Mouse (Mus musculus): ENCODE measurements around the gene Tmem108.

Tmem108 gene

GRCm38 (mm10) chr9:103459307-103459706, 302.3 kb downstream of the Tmem108 start:
- DNase-seq (ENCODE audit: low spot score in 2 of 2), result no peak

DNA sequence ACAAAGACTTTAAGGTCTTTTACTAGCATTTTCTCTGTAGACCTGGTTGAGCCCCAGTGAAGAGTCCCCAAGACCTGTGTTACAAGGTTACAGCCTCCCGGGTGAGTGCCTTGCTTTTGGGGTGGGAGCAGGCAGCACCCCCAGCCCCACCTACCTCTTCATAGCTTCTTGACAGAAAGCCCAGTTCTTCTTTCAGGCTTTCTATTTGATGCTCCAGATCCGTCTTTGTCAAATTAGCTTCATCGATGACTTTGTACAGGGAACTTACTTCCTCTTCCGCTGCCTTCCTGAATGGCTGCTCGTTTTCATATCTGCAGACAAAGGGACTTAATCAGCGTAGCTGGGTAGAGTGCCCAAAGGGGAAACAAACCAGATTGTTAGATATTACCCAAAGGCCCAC, 312.0 kb downstream of the Tmem108 start:
- DNase-seq (ENCODE audit: low spot score in 2 of 2), result no peak

- peak; percentile 55 to 83 for DNase-seq (ENCODE audit: low spot score in 2 of 2)
These were observed 312.5 kb downstream of the Tmem108 start for GRCm38 (mm10) chr9:103449092-103449491.

GRCm38 (mm10) chr9:103444656-103445055, 317.0 kb downstream of the Tmem108 start:
- no peak for DNase-seq (ENCODE audit: low spot score in 2 of 2)

DNA sequence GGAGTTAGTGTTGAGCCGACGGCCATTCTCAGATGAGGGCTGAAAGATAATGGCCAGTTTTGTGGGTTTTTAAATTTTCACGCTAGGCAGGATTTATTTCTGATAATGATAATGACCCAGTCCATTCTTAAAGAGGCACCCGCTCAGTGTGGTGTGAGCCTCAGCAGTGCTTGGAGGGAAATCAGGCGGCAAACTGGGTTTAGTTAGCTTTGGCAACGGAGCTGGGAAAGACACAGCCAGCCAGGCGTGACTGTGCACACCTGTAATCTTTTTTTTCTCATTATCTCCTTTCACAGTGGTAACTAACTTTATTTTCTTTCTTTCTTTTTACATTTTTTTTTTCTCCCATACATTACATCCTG, 317.8 kb downstream of the Tmem108 start:
- no peak for DNase-seq (ENCODE audit: low spot score in 2 of 2)

DNA sequence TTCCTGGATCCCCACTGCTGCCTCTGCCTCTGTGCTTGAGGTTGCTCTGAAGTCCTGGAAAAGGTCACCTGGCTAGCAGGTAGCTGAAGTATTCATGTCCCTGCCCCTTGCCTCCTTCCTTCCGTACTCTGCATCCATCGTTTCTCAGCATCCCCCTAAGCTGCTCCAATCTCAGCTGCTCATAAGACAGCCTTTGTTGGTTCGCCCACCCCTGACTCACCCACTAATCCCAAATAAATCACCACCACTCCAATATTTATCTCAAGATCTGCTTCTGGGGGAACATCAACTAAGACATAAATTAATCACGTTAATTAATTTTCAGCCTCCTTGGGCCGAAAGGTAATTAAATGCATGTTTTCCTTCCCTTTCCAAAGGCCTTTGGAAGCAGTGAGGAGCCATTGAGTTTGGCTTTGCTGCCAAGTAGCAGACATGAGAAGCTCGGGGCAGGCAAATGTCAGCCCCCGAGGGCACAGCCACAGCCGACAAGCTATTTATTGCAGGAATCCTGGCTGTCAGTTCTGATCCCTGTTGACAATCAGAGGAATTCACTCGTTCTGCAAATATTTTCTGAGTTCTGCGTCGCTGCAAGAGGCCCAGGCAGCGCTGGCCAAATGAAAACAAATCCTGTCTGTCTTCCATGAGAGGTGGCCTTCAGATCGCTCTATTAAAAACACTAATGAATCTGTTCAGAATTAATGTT, 318.4 kb downstream of the Tmem108 start:
- no peak for DNase-seq (ENCODE audit: low spot score in 2 of 2)

GRCm38 (mm10) chr9:103440597-103440996, 321.0 kb downstream of the Tmem108 start:
- no peak for DNase-seq (ENCODE audit: low spot score in 2 of 2)

GRCm38 (mm10) chr9:103437104-103437503, 324.5 kb downstream of the Tmem108 start:
- DNase-seq (ENCODE audit: low spot score in 2 of 2), result no peak

DNA sequence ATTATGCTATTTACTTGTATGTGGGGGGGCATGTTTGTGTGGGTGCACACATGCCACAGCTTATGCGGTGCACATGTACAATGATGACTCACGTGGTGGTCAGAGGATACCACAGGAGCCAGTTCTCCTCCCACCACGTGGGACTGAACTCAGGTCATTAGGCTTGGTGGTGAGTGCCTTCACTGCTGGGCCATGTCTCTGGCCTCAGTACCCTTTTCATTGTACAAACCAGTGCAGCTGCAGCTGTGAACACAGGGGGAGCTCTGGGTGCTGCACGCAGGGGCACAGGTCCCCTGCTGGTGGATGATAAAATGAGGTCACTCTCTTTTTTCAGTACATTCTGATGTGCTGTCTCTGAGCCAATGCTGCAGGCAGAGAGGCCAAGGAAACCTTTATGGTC, 327.5 kb downstream of the Tmem108 start:
- peak; percentile 20 to 52 for DNase-seq (ENCODE audit: low spot score in 2 of 2)
